Mouse (Mus musculus) regulatory T cell (primary cell): Measurements from ENCODE around the gene Ak2.

Source experiments
- in situ Hi-C: fragments of 300-600 bp; cut with MboI, MseI; formaldehyde crosslinking; loops from one replicate; pipeline ENCODE4 v1.15.1; 2025; ENCODE audit warnings: high pct_unique_total_duplicates

Ak2 gene

GRCm38 (mm10) chr4:129011604-129012121, 19.9 kb downstream of the Ak2 start:
- in situ Hi-C loops: no loop called here

DNA sequence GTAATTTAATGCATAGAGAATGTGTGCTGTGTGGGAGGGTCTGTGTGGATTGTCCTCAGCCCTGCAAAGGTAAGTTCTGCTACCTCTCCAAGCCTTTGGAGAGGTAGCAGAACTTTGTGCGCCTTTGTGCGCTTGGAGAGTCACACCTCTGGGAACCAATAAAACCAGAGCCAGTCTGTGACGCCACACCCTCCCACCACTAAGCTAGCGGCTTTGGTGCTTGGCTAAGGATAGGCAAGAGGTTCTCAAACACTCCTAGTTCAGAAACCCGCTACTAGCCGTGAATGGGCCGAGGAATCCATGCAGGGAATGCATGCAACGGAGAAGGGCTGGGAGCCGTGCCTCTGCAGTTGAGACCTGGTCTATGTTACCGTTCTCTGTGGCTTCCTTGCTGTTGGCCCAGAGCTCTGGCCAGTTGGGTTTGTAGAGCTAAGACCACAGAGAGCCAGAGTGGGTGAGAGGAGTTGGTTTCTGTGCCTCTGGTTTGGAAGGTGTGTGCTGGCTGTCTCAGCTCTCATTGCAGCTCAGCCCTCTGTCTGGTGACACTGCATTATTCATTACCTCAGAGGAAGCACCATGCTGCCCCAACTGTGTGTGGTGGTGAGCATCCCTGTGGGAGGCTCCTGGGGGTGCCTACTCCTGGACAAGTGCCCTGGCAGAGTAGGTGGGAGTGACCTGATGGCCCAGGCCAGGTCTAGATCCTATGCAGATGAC, 21.6 kb downstream of the Ak2 start:
- in situ Hi-C loops: no loop called here

DNA sequence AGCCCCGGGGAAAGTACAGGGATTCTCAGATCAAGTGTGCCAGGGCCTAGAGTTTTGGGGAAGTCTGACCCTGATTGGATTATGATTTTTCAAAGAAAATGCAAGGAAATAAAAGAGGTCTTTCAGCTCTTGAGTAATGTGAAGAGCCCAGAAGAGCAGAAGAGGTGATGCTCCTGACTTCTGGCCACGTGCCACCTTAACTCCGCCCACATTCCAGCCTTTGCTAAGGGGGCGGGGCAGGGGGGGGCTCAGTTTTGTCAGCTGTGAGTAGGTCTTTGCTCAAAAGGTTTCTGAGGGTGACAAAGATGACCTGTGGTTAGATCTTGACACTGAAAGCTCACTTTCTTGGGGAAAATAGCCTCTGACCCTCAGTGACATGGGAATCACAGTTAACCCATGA, 24.6 kb downstream of the Ak2 start:
- in situ Hi-C loops: no loop called here

DNA sequence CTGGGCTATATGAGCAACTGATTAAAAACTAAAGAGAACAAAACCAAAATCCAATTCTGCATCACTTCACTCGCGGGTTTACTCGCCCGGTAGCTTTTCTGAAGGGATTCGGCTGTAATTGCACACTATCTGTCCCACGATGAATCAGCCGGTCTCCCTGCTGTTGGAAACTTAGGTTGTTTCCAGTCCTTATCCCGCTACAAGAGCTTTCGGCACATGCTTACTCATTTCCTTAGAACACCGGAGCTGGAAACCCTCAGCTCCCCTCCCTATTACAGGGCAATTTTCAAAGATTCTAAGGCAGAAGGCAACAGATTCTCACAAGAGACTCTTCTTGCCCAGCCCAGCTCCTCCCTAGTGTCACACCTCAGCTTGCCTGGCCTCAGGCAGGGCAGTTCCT, 25.4 kb downstream of the Ak2 start:
- in situ Hi-C loops: no loop called here

DNA sequence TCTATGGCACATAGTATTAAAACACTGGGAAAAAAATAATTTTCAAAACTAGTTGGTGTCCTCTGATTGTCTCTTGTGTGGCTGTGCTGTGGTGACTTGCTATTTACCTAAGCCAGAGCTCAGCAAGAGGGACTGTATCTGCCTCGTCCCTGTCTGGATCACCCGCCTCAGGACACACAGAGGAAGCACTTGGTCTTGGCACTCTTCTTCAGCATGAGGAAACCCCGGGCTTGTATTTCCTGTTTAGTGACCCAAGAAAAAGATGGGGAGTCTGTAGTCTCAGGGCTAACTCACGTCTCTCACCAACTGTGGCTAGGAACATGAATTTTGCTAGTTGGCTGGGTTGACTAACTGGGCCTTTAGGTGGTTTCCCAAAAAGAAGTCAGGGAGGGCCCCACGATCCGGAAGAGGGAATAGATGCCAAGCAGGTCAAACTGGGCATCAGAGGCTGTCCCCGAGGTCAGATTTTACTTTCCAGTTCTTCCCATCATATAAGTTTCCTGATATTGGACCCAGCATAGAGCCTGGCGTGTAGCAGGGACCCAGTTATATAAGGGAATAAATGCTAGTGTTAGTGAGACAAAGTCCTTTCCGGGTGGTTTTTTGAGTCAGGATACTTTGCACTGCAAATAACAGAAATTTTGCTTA, 27.2 kb downstream of the Ak2 start:
- in situ Hi-C loops: no loop called here

DNA sequence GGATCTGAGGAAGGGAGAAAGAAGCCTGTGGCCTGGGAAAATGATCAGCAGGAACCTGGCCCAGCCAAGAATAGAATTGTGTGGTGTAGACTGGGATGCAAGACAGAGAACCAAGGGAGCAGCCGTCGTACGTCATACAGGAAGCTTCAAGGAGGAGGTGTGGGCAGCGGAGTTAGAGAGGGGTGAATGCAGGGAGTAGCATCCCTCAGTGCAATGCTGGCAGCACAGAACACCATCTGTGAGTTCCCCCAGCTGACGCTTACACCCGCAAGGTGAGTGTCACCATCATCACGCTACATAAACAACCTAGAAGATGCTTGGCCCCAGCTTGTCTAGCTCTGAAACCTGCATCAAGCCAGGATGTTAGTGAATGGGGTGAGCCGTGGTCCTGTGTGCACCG, 28.0 kb downstream of the Ak2 start:
- in situ Hi-C loops: no loop called here

GRCm38 (mm10) chr4:129020454-129020853, 28.7 kb downstream of the Ak2 start:
- in situ Hi-C loops: no loop called here

- in situ Hi-C loops: no loop called here
Measured at GRCm38 (mm10) chr4:129021426-129021825, 29.7 kb downstream of the Ak2 start.

DNA sequence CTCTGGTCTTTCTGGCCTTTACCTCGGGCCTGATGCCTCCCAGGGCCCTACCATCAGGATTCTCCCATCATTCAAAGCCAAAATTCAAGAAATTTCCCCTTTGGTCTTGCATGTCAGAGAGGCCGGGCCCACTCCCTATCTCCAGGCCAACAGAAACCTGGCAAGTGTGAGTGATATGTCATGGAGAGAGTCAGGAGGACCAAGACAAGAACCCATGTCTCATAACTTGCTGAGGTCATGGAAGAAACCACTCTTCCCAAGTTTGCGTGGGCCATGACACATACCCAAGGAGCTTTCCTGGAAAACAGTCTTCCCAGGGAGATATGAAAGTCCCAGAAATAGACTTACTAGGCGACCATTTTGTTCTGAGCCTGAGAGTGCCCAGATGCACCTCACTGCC, 30.1 kb downstream of the Ak2 start:
- in situ Hi-C loops: no loop called here

- in situ Hi-C loops: no loop called here
Measured at GRCm38 (mm10) chr4:129023884-129024283, 32.1 kb downstream of the Ak2 start.

GRCm38 (mm10) chr4:129024775-129025174, 33.0 kb downstream of the Ak2 start:
- in situ Hi-C loops: no loop called here

DNA sequence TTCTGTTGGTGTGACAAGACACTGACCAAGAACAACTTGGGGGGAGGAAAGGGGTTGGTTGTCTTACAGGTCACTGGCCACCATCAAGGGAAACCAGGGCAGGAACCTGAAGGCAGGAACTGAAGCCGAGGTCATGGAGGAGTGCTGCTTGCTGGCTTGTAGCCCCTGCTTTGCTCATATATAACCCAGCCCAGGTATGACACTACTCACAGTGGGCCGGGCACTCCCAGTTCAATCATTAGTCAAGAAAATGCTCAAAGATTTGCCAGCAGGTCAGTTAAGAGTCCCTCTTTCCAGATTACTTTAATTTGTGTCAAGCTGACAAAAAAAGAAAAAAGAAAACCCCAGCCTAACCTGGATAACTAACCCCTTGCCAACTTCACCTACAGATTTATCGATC, 33.9 kb downstream of the Ak2 start:
- in situ Hi-C loops: no loop called here

GRCm38 (mm10) chr4:129030746-129031145, 39.0 kb downstream of the Ak2 start:
- in situ Hi-C loops: no loop called here

DNA sequence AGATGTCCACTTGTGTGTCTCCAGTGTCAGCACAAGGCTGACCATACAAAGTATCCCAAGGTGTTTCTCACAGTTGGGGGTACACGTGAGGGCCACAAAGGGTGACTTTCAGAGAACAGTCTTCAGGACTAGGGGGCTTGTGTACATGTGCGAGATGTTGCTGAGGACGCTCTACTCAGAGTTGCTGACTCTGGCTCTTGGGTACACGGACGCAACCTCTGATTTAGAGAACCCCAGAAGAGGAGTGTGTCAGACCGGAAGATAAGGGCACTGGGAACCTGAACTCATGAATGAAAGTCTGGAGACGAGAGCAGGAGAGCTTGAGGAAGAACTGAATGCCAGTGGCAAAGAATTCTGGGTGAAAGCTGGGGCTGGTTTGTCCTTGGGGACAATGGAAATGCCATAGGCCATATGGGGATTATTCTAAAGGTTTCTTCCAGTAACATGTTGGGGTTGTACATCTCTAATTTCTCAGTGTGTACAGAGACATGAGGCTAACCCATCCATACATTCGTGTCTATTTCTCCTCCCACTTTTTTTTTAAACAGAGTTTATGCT, 39.7 kb downstream of the Ak2 start:
- in situ Hi-C loops: no loop called here

GRCm38 (mm10) chr4:129032133-129032962, 40.6 kb downstream of the Ak2 start:
- in situ Hi-C loops: no loop called here

DNA sequence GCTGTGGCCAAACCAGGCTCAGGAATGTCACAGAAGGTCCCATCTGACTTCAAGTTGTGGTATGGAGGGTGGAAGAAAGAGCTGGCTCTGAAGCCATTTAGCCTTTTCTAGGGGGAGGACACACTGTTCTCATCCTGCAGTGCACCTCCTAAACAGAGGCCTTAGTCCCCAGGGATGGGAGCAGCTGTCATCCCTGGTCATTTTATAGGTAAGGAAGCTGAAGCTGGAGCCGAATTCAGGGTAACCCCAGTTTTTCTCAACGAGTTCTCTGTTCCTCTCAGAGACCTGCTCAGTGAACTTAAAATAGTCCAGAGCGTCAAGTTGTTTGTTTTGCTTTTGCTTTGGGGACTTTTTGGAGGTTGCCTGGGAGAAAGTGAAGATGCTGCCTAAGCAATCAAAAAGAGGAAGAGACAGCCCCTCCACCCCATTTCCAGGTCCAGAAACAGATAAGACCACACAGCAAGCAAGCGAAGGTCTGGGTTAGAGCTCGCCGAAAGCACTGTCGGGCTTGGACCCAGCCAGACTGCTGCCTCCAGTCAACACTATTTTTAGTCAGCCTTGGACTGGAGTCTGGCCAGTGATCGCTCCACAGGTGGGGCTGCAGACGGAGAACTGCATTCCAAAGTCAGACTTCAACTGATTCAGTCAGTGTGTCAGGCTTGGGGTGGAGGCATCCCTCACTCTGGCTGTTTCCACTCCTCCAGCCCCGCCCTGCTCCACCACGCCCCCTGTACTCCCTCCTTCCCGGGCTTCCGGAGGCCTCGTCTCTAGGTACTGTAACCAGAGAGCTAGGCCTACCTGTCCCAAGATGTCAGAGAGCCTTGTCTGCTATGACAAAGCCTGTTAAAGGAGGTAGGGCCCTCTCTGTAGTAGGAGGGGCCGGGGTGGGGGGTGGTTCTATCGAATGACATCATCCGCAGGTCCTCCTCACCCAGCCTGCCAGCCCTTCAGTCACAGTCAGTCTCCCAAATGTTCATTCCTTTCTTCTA, 41.5 kb downstream of the Ak2 start:
- in situ Hi-C loops: no loop called here

GRCm38 (mm10) chr4:129034224-129034623, 42.5 kb downstream of the Ak2 start:
- in situ Hi-C loops: no loop called here

- in situ Hi-C loops: no loop called here
Measured at GRCm38 (mm10) chr4:129034706-129035660, 43.2 kb downstream of the Ak2 start.

GRCm38 (mm10) chr4:129035851-129036445, 44.2 kb downstream of the Ak2 start:
- in situ Hi-C loops: no loop called here
